Mouse (Mus musculus): ENCODE data around the gene Ptov1. TPM values are rescaled to one million over a fixed set of nuclear protein-coding genes. Genes with fewer than 3 reads are reported as not detected.
A peak's percentile ranks its signal among the peaks of the same experiment; 100 is the strongest.

Ptov1 gene
- 302 and 307 TPM in 2 replicates for polyA plus RNA-seq (2015; fragmentation: Nextera tagmentation; extraction: Ambion mirVana)

DNA sequence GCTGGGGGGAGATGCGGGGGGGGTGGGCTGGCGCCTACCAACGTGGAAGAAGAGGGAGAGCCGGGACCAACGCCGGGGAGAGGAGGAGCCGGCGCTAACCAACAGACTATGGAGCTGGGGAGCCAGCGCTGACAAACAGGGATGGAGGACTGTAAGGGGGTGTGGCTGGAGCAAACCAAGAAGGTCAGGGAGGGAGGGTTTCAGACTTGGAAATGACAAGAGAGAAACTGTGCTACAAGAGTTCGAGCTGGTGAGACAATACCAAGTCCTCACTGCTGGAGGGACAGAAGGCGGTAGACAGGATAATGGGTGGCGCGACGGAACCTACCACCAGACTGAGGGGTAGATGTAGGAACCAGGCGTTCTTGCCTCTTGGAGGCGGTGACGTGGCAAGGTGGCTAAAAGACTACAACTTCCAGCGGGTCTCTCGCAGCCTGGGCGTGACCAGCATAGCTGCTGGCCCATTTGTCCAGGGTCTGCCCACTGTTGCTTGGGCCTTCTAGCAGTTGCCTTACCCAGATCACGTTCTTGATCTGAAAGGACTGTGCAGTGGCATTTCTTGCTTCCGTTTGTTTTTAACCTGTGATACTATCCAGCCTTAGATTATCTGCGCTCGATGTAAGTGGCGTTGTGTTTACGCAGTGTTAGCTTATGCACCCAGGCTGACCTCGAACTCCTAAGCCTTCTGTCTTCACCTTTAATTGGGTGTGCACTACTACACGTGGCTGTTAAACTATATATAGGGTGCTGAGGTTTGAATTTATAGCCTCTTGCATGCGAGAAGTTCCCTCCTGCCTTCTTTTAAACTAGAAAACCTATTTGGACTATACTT lies at the start of gene Ptov1:
Gene Ptov1 (minus strand): TSS at position 92 of the 832 bp plus-strand sequence.
- 2% methylated on average over 29 of the region's 29 CpGs for whole genome bisulfite sequencing
- peak within 1 kb of the TSS; percentile 96 for H3K4me3 ChIP-seq (ENCODE audit: low read length)
- H3K9ac ChIP-seq (ENCODE audit: low read length): peak within 1 kb of the TSS; percentile 100
- ATAC-seq (ENCODE audit: low read depth): peak; percentile 92
- peak within 1 kb of the TSS; percentile 100 for H3K27ac ChIP-seq (ENCODE audit: low read length)
- H3K4me2 ChIP-seq (ENCODE audit: low read depth, low read length): peak within 1 kb of the TSS; percentile 65
- H3K36me3 ChIP-seq (ENCODE audit: control insufficient read depth, insufficient read depth, low read length): peaks cover 8% of the 10 kb centered on the region
- no peaks in the 10 kb centered on the region for H3K9me3 ChIP-seq (ENCODE audit: control insufficient read depth, low read length)
- H3K4me1 ChIP-seq (replicated peaks; ENCODE audit: control insufficient read depth, insufficient read depth, low read length): peaks cover 47% of the 10 kb centered on the region
- no peaks in the 10 kb centered on the region for H3K27me3 ChIP-seq (ENCODE audit: control insufficient read depth, insufficient read depth, low read depth, low read length)

DNA sequence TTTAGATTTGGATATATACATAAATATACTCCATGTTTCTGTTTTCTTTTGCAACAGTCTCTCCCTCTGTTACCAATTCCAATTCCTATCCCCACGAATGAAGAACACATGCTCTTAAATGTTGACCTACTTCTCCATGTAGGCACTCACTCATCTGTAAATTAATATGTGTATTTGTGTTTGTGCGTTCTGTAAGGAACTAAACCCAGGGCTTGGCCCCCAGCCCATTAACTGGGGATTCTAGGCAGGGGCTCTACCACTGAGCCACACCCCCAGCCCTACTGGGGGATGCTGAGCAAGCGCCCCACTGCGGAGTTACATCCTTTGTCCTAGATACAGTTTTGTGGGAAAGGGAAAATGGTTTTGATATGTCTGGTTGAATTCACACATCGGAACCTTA lies 49.5 kb upstream of the Ptov1 start:
- no peak overlapping the region for H3K27ac ChIP-seq (ENCODE audit: low read length)
- H3K9me3 ChIP-seq (ENCODE audit: control insufficient read depth, low read length): no peaks in the 10 kb centered on the region
- H3K9ac ChIP-seq (ENCODE audit: low read length): no peak overlapping the region
- no peak overlapping the region for H3K4me3 ChIP-seq (ENCODE audit: low read length)
- ATAC-seq (ENCODE audit: low read depth): no peak
- H3K4me1 ChIP-seq (replicated peaks; ENCODE audit: control insufficient read depth, insufficient read depth, low read length): peaks cover 8% of the 10 kb centered on the region
- no peak overlapping the region for H3K4me2 ChIP-seq (ENCODE audit: low read depth, low read length)
- H3K36me3 ChIP-seq (ENCODE audit: control insufficient read depth, insufficient read depth, low read length): peaks cover 25% of the 10 kb centered on the region
- no peaks in the 10 kb centered on the region for H3K27me3 ChIP-seq (ENCODE audit: control insufficient read depth, insufficient read depth, low read depth, low read length)
- 83% methylated on average over 5 of the region's 5 CpGs for WGBS

DNA sequence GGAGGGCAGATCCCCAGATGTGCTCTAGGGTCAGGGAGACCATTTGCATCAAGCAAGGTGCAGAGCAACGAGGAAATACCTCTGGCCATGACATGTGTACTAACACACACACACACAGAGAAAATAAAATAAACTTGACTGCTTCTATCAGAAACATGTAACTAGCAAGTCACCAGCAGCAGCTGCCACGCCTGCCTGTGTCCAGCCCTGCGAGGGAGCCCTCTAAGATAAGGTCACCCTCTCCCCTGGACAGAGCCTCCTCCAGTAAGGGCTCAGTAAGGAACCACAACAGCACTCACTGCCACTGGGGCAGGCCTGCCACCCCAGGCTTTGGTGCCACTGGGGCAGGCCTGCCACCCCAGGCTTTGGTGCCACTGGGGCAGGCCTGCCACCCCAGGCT lies 48.6 kb upstream of the Ptov1 start:
- H3K27me3 ChIP-seq (ENCODE audit: control insufficient read depth, insufficient read depth, low read depth, low read length): no peaks in the 10 kb centered on the region
- no peak overlapping the region for H3K9ac ChIP-seq (ENCODE audit: low read length)
- H3K36me3 ChIP-seq (ENCODE audit: control insufficient read depth, insufficient read depth, low read length): peaks cover 24% of the 10 kb centered on the region
- no peaks in the 10 kb centered on the region for H3K9me3 ChIP-seq (ENCODE audit: control insufficient read depth, low read length)
- ATAC-seq (ENCODE audit: low read depth): no peak
- H3K4me2 ChIP-seq (ENCODE audit: low read depth, low read length): no peak overlapping the region
- peaks cover 8% of the 10 kb centered on the region for H3K4me1 ChIP-seq (replicated peaks; ENCODE audit: control insufficient read depth, insufficient read depth, low read length)
- H3K27ac ChIP-seq (ENCODE audit: low read length): no peak overlapping the region
- WGBS: 47% methylated on average over 3 of the region's 3 CpGs
- H3K4me3 ChIP-seq (ENCODE audit: low read length): no peak overlapping the region

DNA sequence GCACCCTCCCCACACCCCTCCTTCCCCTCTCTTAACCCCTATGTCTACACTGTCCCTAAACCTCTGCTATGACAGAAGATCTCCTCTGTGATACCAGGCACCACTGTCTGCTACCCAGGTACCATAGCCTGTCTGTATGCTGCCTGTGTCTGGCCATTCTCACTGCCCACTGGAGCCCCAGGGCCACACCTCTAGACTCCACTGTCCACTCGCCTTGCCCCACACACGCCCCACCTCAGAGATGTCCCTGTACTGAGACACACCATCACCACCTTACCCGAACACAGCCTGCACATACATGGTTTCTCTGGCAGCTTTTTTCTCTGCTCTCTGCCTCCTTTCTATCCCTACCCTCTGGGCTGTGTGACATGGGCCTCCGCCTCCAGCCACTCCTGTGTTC lies 47.3 kb upstream of the Ptov1 start:
- Histone ChIP-seq H3K36me3 (ENCODE audit: control insufficient read depth, insufficient read depth, low read length) (peaks cover 20% of the 10 kb centered on the region), H3K4me3 (ENCODE audit: low read length) (no peak overlapping the region), H3K9ac (ENCODE audit: low read length) (no peak overlapping the region), H3K4me2 (ENCODE audit: low read depth, low read length) (no peak overlapping the region), H3K27ac (ENCODE audit: low read length) (no peak overlapping the region), H3K4me1 (replicated peaks; ENCODE audit: control insufficient read depth, insufficient read depth, low read length) (peaks cover 8% of the 10 kb centered on the region), H3K27me3 (ENCODE audit: control insufficient read depth, insufficient read depth, low read depth, low read length) (no peaks in the 10 kb centered on the region), H3K9me3 (ENCODE audit: control insufficient read depth, low read length) (no peaks in the 10 kb centered on the region)
- ATAC-seq (ENCODE audit: low read depth): peak; percentile 13; the same call in 1 of the 2 replicates
- WGBS: 90% methylated on average over 4 of the region's 4 CpGs

DNA sequence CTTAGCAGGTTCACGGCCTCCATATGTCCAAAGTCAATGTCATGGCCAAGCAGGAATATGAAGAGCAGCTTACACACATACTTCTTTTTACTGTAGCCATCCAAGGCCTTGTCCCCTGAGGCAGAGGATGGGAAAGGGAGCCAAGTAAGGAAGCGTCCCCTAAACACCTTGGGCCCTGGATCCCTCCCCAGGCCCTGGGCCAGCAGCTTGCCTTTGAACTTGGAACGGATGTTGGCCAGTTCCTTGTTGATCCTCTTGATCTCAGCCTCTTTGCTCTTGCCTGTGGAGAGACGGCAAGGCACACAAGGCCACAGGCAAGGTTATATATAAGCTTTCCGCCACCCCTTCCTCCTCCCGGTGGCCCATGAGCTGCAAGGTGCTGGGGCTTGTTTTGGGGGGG lies 46.6 kb upstream of the Ptov1 start:
- ATAC-seq (ENCODE audit: low read depth): no peak
- Histone ChIP-seq H3K9me3 (ENCODE audit: control insufficient read depth, low read length) (no peaks in the 10 kb centered on the region), H3K4me3 (ENCODE audit: low read length) (no peak overlapping the region), H3K4me2 (ENCODE audit: low read depth, low read length) (no peak overlapping the region), H3K27ac (ENCODE audit: low read length) (no peak overlapping the region), H3K4me1 (replicated peaks; ENCODE audit: control insufficient read depth, insufficient read depth, low read length) (peaks cover 8% of the 10 kb centered on the region), H3K9ac (ENCODE audit: low read length) (no peak overlapping the region), H3K27me3 (ENCODE audit: control insufficient read depth, insufficient read depth, low read depth, low read length) (no peaks in the 10 kb centered on the region), H3K36me3 (ENCODE audit: control insufficient read depth, insufficient read depth, low read length) (peaks cover 20% of the 10 kb centered on the region)
- WGBS: 74% methylated on average over 6 of the region's 6 CpGs

DNA sequence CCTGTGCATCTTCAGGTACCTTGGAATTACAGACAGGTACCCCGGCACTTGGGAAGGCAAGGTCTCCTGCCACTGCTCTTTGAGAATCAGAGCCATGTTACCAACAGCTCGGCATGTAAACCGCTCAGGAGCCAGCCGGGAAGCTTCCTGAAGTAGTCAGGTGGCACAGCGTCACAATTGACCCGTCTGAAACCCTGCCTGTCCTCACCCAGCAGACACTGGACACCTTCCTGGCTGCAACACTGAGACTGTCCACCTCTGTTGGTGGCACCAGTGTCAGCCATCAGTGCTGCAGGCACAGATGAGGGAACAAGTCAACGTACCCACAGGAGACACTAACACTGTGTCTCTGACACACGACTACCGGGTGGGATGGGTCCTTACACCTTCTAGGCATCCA lies 45.7 kb upstream of the Ptov1 start:
- H3K27me3 ChIP-seq (ENCODE audit: control insufficient read depth, insufficient read depth, low read depth, low read length): no peaks in the 10 kb centered on the region
- ATAC-seq (ENCODE audit: low read depth): no peak
- H3K4me3 ChIP-seq (ENCODE audit: low read length): no peak overlapping the region
- H3K4me1 ChIP-seq (replicated peaks; ENCODE audit: control insufficient read depth, insufficient read depth, low read length): peaks cover 8% of the 10 kb centered on the region
- 89% methylated on average over 9 of the region's 9 CpGs for WGBS
- no peak overlapping the region for H3K9ac ChIP-seq (ENCODE audit: low read length)
- H3K27ac ChIP-seq (ENCODE audit: low read length): no peak overlapping the region
- H3K9me3 ChIP-seq (ENCODE audit: control insufficient read depth, low read length): no peaks in the 10 kb centered on the region
- peaks cover 28% of the 10 kb centered on the region for H3K36me3 ChIP-seq (ENCODE audit: control insufficient read depth, insufficient read depth, low read length)
- no peak overlapping the region for H3K4me2 ChIP-seq (ENCODE audit: low read depth, low read length)

DNA sequence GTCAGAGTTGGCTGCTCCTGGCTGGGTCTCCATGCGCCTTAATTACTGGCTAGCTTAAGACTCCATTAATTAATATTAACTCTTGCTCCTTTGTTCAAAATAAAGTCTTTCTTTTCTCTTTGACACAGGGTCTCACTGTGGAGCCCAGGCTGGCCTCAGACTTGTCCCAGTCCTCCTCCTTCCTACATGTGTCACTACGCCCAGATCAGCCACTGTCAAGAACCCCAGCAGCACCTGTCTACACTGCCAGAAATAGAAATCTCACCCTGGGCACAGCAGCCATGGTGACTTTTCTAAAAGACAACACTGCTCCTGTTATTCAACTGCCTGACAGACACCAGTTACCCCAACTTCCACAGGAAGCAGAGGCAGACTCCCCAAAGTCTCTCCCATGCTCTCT lies 44.8 kb upstream of the Ptov1 start:
- no peaks in the 10 kb centered on the region for H3K9me3 ChIP-seq (ENCODE audit: control insufficient read depth, low read length)
- H3K27ac ChIP-seq (ENCODE audit: low read length): no peak overlapping the region
- H3K4me3 ChIP-seq (ENCODE audit: low read length): no peak overlapping the region
- H3K36me3 ChIP-seq (ENCODE audit: control insufficient read depth, insufficient read depth, low read length): peaks cover 34% of the 10 kb centered on the region
- 92% methylated on average over 2 of the region's 2 CpGs for WGBS
- no peak overlapping the region for H3K9ac ChIP-seq (ENCODE audit: low read length)
- peaks cover 8% of the 10 kb centered on the region for H3K4me1 ChIP-seq (replicated peaks; ENCODE audit: control insufficient read depth, insufficient read depth, low read length)
- no peak overlapping the region for H3K4me2 ChIP-seq (ENCODE audit: low read depth, low read length)
- H3K27me3 ChIP-seq (ENCODE audit: control insufficient read depth, insufficient read depth, low read depth, low read length): no peaks in the 10 kb centered on the region
- ATAC-seq (ENCODE audit: low read depth): no peak

DNA sequence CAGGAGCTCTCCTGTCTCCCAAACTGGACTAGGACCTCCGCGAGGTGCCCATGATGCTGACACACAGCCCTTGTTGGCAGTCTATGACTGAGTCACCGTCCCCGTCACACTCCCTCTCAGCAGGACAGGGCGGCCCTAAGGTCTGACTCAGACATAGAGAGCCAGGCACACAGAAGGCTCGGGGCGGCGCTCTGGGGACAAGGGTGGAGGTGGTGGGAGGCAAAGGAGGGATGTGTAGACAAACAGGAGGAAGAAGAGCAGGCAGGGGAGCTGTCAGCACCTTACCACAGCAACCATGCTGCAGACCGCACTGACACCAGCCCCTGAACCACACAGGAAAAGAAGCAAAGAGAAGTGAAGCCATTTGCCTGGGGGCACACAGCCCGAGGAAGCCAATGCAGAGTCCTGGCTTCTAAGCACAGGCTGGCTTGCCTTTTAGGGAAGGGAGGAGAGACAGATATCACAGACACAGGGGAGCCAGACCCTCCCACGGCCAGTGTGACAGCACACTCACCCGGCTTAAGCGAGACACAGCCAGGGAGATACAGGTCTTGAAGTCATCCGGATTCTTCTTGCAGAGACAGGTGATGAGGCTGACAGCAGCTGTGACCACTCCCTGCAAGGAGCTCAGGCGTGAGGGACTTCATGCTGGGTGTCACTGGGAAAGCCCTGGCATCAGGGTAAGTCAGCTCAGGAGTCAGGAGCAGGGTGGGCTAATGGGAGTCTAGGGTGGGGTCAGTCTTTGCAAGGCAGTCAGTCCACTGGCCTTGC lies 39.3 kb upstream of the Ptov1 start:
- Histone ChIP-seq H3K27ac (ENCODE audit: low read length) (no peak overlapping the region), H3K4me1 (replicated peaks; ENCODE audit: control insufficient read depth, insufficient read depth, low read length) (no peaks in the 10 kb centered on the region), H3K4me3 (ENCODE audit: low read length) (no peak overlapping the region), H3K27me3 (ENCODE audit: control insufficient read depth, insufficient read depth, low read depth, low read length) (no peaks in the 10 kb centered on the region), H3K36me3 (ENCODE audit: control insufficient read depth, insufficient read depth, low read length) (peaks cover 58% of the 10 kb centered on the region), H3K9me3 (ENCODE audit: control insufficient read depth, low read length) (no peaks in the 10 kb centered on the region), H3K9ac (ENCODE audit: low read length) (no peak overlapping the region), H3K4me2 (ENCODE audit: low read depth, low read length) (no peak overlapping the region)
- no peak for ATAC-seq (ENCODE audit: low read depth)
- 86% methylated on average over 15 of the region's 15 CpGs for WGBS

DNA sequence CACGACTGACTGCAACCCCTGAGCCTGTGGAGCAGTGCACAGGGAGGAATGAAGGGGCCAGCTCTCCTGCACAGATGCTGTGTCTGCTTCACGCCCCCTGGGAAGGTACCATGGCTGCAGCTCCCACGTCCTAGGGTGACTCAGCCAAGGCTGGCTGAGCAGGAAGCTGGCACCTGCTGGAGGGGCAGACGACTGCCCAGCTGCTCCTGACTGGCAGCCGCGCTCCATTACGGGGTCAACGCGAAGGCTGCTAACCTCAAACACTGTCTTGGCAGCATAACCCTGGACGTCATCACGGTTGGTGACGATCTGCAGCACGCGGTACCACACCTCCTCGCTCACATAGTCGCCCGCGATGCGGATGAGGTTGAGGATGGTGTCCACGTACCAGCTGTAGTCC lies 35.8 kb upstream of the Ptov1 start:
- no peaks in the 10 kb centered on the region for H3K9me3 ChIP-seq (ENCODE audit: control insufficient read depth, low read length)
- H3K27me3 ChIP-seq (ENCODE audit: control insufficient read depth, insufficient read depth, low read depth, low read length): no peaks in the 10 kb centered on the region
- H3K4me3 ChIP-seq (ENCODE audit: low read length): no peak overlapping the region
- H3K4me2 ChIP-seq (ENCODE audit: low read depth, low read length): no peak overlapping the region
- H3K9ac ChIP-seq (ENCODE audit: low read length): no peak overlapping the region
- peaks cover 51% of the 10 kb centered on the region for H3K36me3 ChIP-seq (ENCODE audit: control insufficient read depth, insufficient read depth, low read length)
- WGBS: 90% methylated on average over 20 of the region's 20 CpGs
- no peak for ATAC-seq (ENCODE audit: low read depth)
- H3K4me1 ChIP-seq (replicated peaks; ENCODE audit: control insufficient read depth, insufficient read depth, low read length): peaks cover 10% of the 10 kb centered on the region
- no peak overlapping the region for H3K27ac ChIP-seq (ENCODE audit: low read length)
